Mouse (Mus musculus): ENCODE measurements around the gene Txndc9. TPM values are rescaled to one million over a fixed set of nuclear protein-coding genes. Genes with fewer than 3 reads are reported as not detected.
"Not testable (repeated sequence)": the region's sequence is repeated elsewhere in the genome, so short reads cannot be mapped to it uniquely, and the experiment has no call there.

Gene Txndc9
- polyA plus RNA-seq, 1 experiment from 2014 or later, result 147 TPM

DNA sequence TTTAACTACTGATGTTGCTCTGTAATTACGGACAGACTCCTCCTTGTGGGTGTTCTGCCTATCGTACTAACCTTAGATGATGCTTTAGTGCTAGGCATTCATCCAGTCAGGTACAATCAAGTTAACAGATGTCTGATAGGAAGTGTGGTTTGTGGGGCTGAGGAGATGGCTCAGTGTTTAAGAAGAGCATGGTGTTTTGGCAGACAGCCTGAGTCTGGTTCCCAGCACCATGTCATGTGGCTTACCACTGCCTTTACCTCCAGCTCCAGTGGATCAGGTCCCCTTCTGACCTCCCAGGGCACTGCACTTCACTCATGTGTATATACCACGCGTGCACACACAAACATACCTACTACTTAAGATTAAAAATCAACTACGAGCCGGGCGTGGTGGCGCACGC lies 4.3 kb upstream of the Txndc9 start:
- ATAC-seq (ENCODE audit: low FRiP score), result no peak
- no peak overlapping the region for H3K4me3 ChIP-seq (replicated peaks)
- 96% methylated on average over 9 of the region's 9 CpGs for WGBS

DNA sequence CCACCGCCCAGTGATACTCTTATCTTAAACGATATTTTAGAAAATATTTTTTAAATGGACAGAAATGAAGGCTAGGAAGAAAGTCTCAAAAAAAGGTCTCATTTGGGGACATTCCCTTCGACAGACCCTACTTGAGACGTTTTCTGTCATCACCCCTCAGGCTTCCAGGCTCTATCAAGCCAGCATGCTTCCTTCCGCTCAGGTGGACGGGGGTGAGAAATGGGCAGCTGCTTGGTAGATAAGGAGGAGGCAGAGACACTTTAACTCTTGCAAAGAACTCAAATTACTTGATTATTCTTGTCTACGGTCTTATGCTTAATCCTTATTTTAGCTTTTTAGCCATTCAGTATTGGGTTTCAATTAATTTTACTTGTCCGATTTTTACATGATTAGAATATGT lies 3.2 kb upstream of the Txndc9 start:
- Histone ChIP-seq H3K9ac (replicated peaks) (no peak overlapping the region), H3K4me1 (peaks cover 20% of the 10 kb centered on the region), H3K27ac (replicated peaks) (no peak overlapping the region), H3K27me3 (replicated peaks) (no peaks in the 10 kb centered on the region), H3K36me3 (no peaks in the 10 kb centered on the region), H3K4me3 (replicated peaks) (no peak overlapping the region), H3K9me3 (replicated peaks) (no peaks in the 10 kb centered on the region), H3K4me2 (no peak overlapping the region)
- ATAC-seq (ENCODE audit: low FRiP score), result no peak
- WGBS, result 94% methylated on average over 8 of the region's 8 CpGs

More for the DNA sequence above, 4.3 kb upstream of the Txndc9 start:
- no peaks in the 10 kb centered on the region for H3K27me3 ChIP-seq (replicated peaks)
- H3K4me1 ChIP-seq, result peaks cover 13% of the 10 kb centered on the region
- H3K4me2 ChIP-seq, result no peak overlapping the region
- H3K9ac ChIP-seq (replicated peaks), result no peak overlapping the region
- no peaks in the 10 kb centered on the region for H3K9me3 ChIP-seq (replicated peaks)
- H3K27ac ChIP-seq (replicated peaks), result no peak overlapping the region
- no peaks in the 10 kb centered on the region for H3K36me3 ChIP-seq

DNA sequence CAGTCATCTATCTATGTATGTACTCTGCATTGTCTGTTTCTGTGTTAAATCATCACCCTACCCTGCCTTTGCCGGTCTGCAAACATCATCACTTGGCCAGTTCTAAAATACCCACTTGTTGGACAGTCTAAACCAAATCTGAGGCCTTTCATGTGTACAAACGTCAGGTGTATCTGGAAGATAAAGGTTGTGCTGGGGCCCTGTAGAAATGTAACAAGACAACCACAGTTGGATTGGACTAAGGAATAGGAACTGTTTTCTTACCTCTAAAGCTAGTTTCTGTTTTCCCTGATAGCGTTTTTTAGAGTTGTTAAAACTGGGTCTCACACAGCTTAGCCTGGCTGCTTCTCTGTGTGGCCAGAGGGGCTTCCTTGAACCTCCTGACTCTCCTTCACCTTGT lies 1.9 kb upstream of the Txndc9 start:
- H3K9ac ChIP-seq (replicated peaks), result no peak overlapping the region
- ATAC-seq (ENCODE audit: low FRiP score), result no peak
- peaks cover 23% of the 10 kb centered on the region for H3K4me1 ChIP-seq
- H3K36me3 ChIP-seq, result peaks cover 9% of the 10 kb centered on the region
- H3K4me2 ChIP-seq, result peak overlapping the region; percentile 83; the same call in 1 of the 2 replicates
- no peak overlapping the region for H3K4me3 ChIP-seq (replicated peaks)
- H3K27me3 ChIP-seq (replicated peaks), result no peaks in the 10 kb centered on the region
- WGBS, result 86% methylated on average over 3 of the region's 3 CpGs
- no peak overlapping the region for H3K27ac ChIP-seq (replicated peaks)
- no peaks in the 10 kb centered on the region for H3K9me3 ChIP-seq (replicated peaks)

DNA sequence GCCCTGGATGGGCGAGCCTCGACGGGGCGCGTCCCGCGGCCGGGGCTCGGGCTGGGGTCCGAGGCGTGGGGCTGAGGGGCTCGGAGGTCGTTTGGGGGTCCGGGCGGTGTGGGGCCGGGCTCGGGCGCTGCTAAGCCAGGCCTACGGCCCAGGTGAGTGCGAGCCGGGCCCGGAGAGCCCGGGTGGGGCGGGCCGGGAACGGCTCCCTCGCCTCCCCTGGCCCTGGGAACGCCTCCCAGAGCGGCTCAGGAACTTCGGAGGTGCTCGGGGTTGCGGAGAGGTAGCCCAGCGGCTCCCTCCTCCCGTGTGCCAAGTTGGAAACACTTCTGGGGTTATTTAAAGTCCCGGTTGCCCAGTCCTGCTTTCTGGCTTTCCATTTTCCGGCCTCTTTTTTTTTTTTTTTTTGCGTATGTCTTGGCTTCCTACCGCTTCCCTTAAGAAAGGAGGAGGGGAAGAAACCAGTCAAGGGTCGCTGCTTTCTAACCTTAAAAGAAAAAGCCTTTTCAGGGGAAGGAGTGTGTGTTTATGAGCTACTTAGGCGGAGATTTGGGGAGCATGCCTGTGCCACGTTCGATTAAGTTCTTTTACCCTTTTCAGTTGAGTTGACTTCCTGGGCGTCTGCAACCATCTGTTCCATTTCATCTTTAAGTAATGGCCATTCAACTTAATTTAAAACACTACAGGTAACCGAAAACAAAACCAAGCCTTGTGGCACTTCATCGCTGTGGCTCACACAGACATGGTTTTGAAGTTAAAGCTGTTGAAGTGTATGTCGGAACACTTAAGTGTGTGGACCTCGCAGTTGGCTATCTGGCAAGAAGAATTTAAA lies 892 bp upstream of the Txndc9 start:
- no peaks in the 10 kb centered on the region for H3K9me3 ChIP-seq (replicated peaks)
- 6% methylated on average over 40 of the region's 47 CpGs for WGBS
- peak overlapping the region; percentile 67 for H3K4me3 ChIP-seq (replicated peaks)
- peak overlapping the region; percentile 83 for H3K4me2 ChIP-seq
- H3K27ac ChIP-seq (replicated peaks), result peak overlapping the region; percentile 76
- H3K4me1 ChIP-seq, result peaks cover 23% of the 10 kb centered on the region
- peaks cover 19% of the 10 kb centered on the region for H3K36me3 ChIP-seq
- no peaks in the 10 kb centered on the region for H3K27me3 ChIP-seq (replicated peaks)
- H3K9ac ChIP-seq (replicated peaks), result peak overlapping the region; percentile 78
- ATAC-seq (ENCODE audit: low FRiP score), result peak; percentile 8; the same call in 1 of the 2 replicates

DNA sequence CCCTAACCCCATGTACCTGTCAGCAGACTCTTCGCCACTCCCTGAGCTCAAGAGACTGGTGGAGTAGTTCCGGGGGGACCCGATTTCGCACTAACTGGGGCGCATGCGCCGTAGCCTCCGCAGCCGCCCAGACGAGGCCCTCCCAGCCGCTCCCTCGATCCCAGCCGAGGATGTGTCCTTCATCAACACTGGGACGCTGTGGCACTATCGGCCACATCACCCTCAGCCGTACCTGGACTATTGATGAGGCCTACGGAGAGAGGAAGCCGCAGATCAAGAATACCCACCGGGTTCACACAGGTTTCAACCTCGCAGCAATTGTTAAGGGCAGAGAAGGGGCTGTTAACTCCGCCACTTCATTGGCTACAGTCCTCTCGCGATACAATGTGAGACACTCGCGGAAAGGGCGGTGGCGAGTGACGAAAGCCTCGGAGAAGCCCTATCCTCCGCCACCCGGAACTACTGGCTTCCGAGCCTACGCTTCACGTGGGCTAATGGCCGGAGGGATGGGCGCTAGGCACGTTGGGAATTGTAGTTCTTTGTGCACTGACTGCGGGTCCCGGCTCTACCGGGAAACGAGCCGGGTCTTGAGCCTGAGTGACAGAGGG lies 712 bp downstream of the Txndc9 start:
- H3K4me3 ChIP-seq (replicated peaks), result peak overlapping the region; percentile 67
- H3K36me3 ChIP-seq, result peaks cover 32% of the 10 kb centered on the region
- H3K4me2 ChIP-seq, result peak overlapping the region; percentile 83
- peak overlapping the region; percentile 78 for H3K9ac ChIP-seq (replicated peaks)
- H3K27ac ChIP-seq (replicated peaks), result peak overlapping the region; percentile 97
- ATAC-seq (ENCODE audit: low FRiP score), result peak; percentile 98
- peaks cover 27% of the 10 kb centered on the region for H3K4me1 ChIP-seq
- H3K9me3 ChIP-seq (replicated peaks), result no peaks in the 10 kb centered on the region
- H3K27me3 ChIP-seq (replicated peaks), result no peaks in the 10 kb centered on the region
- under 1% methylated on average over 42 of the region's 42 CpGs for WGBS

DNA sequence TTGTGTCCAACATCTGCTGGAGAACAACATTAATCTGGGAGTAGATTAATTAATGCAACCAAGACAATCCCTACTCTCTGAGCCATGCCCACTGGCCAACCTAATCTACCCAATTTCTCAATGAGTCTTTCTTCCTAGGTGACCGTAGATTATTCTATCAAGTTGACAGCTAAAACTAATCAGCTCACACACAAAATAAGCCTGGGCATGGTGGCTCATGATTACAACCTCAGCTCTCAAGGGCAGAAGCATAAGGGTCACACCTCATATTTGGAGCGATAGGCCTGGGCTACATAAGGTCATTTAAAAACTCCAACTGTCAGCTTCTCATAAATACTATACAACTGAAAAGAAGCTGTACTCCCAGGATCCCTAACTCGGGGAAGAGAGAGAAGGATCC lies 1.5 kb downstream of the Txndc9 start:
- Histone ChIP-seq H3K9ac (replicated peaks) (peak overlapping the region; percentile 78), H3K27me3 (replicated peaks) (no peaks in the 10 kb centered on the region), H3K36me3 (peaks cover 39% of the 10 kb centered on the region), H3K4me2 (peak overlapping the region; percentile 83), H3K4me1 (peaks cover 27% of the 10 kb centered on the region), H3K9me3 (replicated peaks) (no peaks in the 10 kb centered on the region), H3K4me3 (replicated peaks) (peak overlapping the region; percentile 67), H3K27ac (replicated peaks) (peak overlapping the region; percentile 97; the same call in 1 of the 2 replicates)
- WGBS, result 47% methylated on average over 3 of the region's 3 CpGs
- ATAC-seq (ENCODE audit: low FRiP score), result no peak

DNA sequence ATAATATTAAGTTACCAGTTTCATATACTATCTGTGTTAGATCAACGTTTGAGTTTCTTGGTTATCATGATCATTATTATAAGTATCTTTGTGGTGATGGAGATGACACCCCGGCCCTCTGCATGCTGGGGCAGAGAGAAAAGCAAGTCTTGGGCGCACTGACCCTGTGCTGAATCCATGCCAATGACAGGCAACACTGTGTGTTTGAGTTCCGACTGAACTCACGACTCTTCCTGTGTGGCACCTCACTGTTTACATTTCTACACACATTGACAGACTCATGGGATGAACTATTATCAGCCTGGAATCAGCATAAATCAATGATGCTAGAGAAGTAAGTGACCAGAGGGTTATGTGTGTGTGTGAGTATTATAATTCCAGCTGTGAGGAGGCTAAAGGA lies 9.8 kb downstream of the Txndc9 start:
- Histone ChIP-seq H3K9ac (replicated peaks) (no peak overlapping the region), H3K27me3 (replicated peaks) (no peaks in the 10 kb centered on the region), H3K27ac (replicated peaks) (no peak overlapping the region), H3K36me3 (peaks cover 64% of the 10 kb centered on the region), H3K4me2 (no peak overlapping the region), H3K4me1 (0 out of 2 replicates have a peak, but pooled peaks cover 4% of the 10 kb centered on the region), H3K9me3 (replicated peaks) (no peaks in the 10 kb centered on the region), H3K4me3 (replicated peaks) (no peak overlapping the region)
- ATAC-seq (ENCODE audit: low FRiP score), result no peak
- 95% methylated on average over 5 of the region's 5 CpGs for WGBS

DNA sequence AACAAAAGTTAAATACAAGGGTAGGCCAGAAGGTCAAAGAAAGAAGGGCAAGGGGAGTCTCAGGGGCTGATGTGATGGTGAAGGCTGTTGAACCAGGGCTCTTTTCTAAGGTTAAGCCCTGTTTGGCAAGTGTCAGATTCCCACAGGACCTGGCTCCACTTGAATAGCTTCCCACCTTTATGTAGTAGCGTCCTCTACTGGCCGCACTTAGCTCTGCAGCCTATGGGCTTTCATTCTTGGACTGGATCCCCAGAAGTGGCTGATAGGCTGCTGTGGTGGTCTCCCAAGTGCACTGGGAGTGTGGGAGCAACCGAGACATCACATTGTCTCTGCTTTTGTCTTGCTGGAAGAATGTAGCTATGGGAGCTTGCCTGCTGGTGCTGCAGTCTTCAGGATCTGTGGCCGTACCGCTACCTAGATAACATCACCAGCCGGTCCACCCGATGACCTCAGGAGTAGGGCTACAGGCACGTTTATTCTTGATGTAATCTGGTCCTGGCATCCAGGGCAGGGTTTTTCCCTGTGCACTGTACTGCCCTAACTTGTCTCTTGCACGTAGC lies 11.8 kb downstream of the Txndc9 start:
- WGBS, result 79% methylated on average over 9 of the region's 9 CpGs
- Histone ChIP-seq H3K27ac (replicated peaks) (no peak overlapping the region), H3K4me1 (no peaks in the 10 kb centered on the region), H3K9me3 (replicated peaks) (no peaks in the 10 kb centered on the region), H3K27me3 (replicated peaks) (no peaks in the 10 kb centered on the region), H3K4me2 (no peak overlapping the region), H3K9ac (replicated peaks) (no peak overlapping the region), H3K4me3 (replicated peaks) (no peak overlapping the region), H3K36me3 (peaks cover 46% of the 10 kb centered on the region)
- no peak for ATAC-seq (ENCODE audit: low FRiP score)

DNA sequence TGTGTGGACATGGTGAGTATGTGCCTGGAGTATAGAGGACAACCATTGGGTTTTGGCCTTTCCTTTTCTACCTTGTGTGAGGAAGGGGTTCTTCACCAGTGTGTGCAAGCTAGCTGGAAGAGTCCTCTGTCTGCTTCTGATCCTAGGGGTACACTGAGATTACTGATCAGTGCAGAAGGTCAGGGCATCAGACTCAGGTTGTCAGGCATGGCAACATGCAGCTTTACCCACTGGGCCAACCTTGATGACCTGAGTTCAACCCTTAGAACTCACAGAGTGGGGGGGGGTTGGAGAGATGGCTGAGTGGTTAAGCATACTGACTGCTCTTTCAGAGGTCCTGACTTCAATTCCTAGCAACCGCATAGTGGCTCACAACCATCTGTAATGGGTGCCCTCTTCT lies 13.4 kb downstream of the Txndc9 start:
- Histone ChIP-seq H3K4me1 (no peaks in the 10 kb centered on the region), H3K27me3 (replicated peaks) (no peaks in the 10 kb centered on the region), H3K27ac (replicated peaks) (no peak overlapping the region), H3K36me3 (peaks cover 32% of the 10 kb centered on the region), H3K4me3 (replicated peaks) (no peak overlapping the region), H3K4me2 (no peak overlapping the region), H3K9ac (replicated peaks) (no peak overlapping the region), H3K9me3 (replicated peaks) (no peaks in the 10 kb centered on the region)
- 100% methylated on average over 1 of the region's 1 CpGs for WGBS
- no peak for ATAC-seq (ENCODE audit: low FRiP score)

DNA sequence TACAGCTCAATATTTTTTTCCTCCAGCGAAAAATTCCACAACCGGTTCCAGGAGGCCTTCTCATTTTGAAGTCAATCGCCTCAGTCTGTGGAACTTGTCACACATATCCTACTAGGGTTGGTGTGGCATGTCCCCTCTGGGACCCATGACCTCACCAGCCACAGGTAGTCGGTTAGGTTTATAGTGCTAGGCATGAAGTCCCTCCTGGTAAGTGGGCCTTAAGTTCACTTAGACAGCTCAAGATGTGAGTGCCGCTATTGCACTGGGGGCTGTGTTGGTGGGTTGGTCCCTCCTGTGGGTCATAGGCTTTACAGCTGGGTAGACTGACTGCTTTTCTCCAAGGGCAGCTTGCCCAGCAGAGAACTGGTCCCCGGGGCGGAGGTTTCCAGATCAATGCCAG lies 20.4 kb downstream of the Txndc9 start:
- Histone ChIP-seq H3K9me3 (replicated peaks) (no peaks in the 10 kb centered on the region), H3K27ac (replicated peaks) (no peak overlapping the region), H3K4me3 (replicated peaks) (no peak overlapping the region), H3K27me3 (replicated peaks) (no peaks in the 10 kb centered on the region), H3K4me2 (no peak overlapping the region), H3K9ac (replicated peaks) (no peak overlapping the region), H3K36me3 (no peaks in the 10 kb centered on the region), H3K4me1 (no peaks in the 10 kb centered on the region)
- ATAC-seq (ENCODE audit: low FRiP score), result no peak
- WGBS, result 90% methylated on average over 7 of the region's 7 CpGs

DNA sequence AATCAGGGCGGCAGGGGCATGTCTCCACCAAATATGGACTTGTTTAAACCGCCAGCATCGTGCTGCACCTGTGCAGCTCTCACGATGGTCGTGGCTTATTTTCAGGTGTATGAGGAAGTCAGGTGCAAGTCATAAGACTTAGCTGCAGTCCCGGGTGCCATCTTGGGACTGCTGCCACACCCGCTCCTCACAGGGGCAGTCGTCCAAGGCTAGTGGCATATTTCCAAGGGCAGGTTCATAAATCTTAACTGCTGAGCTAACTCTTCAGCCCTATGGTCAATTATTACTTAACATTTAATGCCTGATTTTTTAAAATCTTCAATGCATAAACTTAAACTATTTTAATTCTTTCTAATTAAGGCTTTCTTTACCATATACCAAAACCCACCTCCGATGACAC lies 21.0 kb downstream of the Txndc9 start:
- H3K27ac ChIP-seq (replicated peaks); H3K27me3 ChIP-seq (replicated peaks); H3K4me2 ChIP-seq; ATAC-seq (ENCODE audit: low FRiP score); H3K9me3 ChIP-seq (replicated peaks); H3K4me1 ChIP-seq; H3K9ac ChIP-seq (replicated peaks); H3K4me3 ChIP-seq (replicated peaks); H3K36me3 ChIP-seq: not testable (repeated sequence)
- 75% methylated on average over 9 of the region's 9 CpGs for WGBS

DNA sequence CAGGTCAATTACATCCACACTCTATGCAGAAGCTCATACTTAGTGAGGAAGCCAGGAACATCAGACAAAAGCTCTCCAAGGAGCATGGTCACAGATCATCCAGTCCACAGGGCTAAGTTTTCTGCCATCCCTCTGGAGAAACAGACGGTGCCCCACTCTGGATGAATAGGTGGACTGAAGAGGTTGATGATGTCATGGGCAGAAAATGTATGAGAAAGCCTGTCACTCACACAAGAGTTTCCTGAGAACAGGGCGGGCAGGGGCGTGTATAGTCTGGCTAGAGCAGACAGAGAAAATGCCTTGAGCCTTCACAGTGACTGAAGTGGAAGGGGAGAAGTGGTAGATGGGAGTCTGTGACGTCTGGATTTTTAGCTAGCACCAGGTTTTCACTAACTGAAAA lies 26.2 kb downstream of the Txndc9 start:
- no peak overlapping the region for H3K27ac ChIP-seq (replicated peaks)
- no peak overlapping the region for H3K9ac ChIP-seq (replicated peaks)
- no peak overlapping the region for H3K4me2 ChIP-seq
- no peaks in the 10 kb centered on the region for H3K27me3 ChIP-seq (replicated peaks)
- H3K4me3 ChIP-seq (replicated peaks), result no peak overlapping the region
- 78% methylated on average over 4 of the region's 4 CpGs for WGBS
- H3K9me3 ChIP-seq (replicated peaks), result no peaks in the 10 kb centered on the region
- ATAC-seq (ENCODE audit: low FRiP score), result no peak
- no peaks in the 10 kb centered on the region for H3K4me1 ChIP-seq
- no peaks in the 10 kb centered on the region for H3K36me3 ChIP-seq
